Mouse (Mus musculus) heart, embryonic 14.5 days (tissue): ENCODE measurements at regions not wholly inside any gene's neighbourhood (a gene's known extent, or its start where the extent isn't known, plus 50 kb on each side); places are given as distances from the start of the nearest gene placed in this dataset.

ENCODE experiments used
- ATAC-seq: fragments of 200-750 bp; cut with Nextera tagmentation; 2 replicates; pipeline ENCODE4 v1.8.0; 2017; ENCODE audit warnings: low read depth, moderate TSS enrichment; ENCODE audit not compliant: insufficient number of reproducible peaks, insufficient read depth, low FRiP score
- H3K27ac ChIP-seq, 2 experiments: fragments of 200-500 bp in 1 of 2; fragments of 300-500 bp in 1 of 2; sonication (generic) in 1 of 2; replicated peaks in 1 of 2; 2 replicates each; pipeline ENCODE4 v1.5.1; 2012 to 2014; ENCODE audit warnings: low read depth in 2 of 2, low read length in 2 of 2, control low read depth in 1 of 2, mild to moderate bottlenecking in 1 of 2, mixed read lengths in 1 of 2; ENCODE audit not compliant: control insufficient read depth in 1 of 2, insufficient read depth in 1 of 2
- H3K27me3 ChIP-seq: fragments of 300-500 bp; sonication (generic); 2 replicates; pipeline ENCODE4 v1.6.1; 2014; ENCODE audit warnings: mild to moderate bottlenecking, low read length, control low read depth; ENCODE audit not compliant: control insufficient read depth, insufficient read depth
- H3K36me3 ChIP-seq: fragments of 300-500 bp; sonication (generic); 2 replicates; pipeline ENCODE4 v1.6.1; 2014; ENCODE audit warnings: mild to moderate bottlenecking, control low read depth, low read length, mixed read lengths; ENCODE audit not compliant: control insufficient read depth, insufficient read depth
- H3K4me1 ChIP-seq, 2 experiments: fragments of 200-500 bp in 1 of 2; fragments of 300-500 bp in 1 of 2; sonication (generic) in 1 of 2; 2 replicates each; pipeline ENCODE4 v1.6.1; 2012 to 2014; ENCODE audit warnings: low read length in 2 of 2, control low read depth in 1 of 2, mixed read lengths in 1 of 2; ENCODE audit not compliant: control insufficient read depth in 2 of 2, insufficient read depth in 2 of 2
- H3K4me2 ChIP-seq: fragments of 300-500 bp; sonication (generic); 2 replicates; pipeline ENCODE4 v1.6.1; 2014; ENCODE audit warnings: mild to moderate bottlenecking, low read length
- H3K4me3 ChIP-seq, 2 experiments: fragments of 200-500 bp in 1 of 2; fragments of 300-500 bp in 1 of 2; sonication (generic) in 1 of 2; 2 replicates each; pipeline ENCODE4 v1.5.1; 2012 to 2014; ENCODE audit warnings: low read length in 2 of 2, mild to moderate bottlenecking in 2 of 2, control low read depth in 1 of 2, low read depth in 1 of 2, moderate library complexity in 1 of 2; ENCODE audit not compliant: control insufficient read depth in 1 of 2, insufficient read depth in 1 of 2
- H3K9ac ChIP-seq: fragments of 300-500 bp; sonication (generic); 2 replicates; pipeline ENCODE4 v1.6.1; 2014; ENCODE audit warnings: mild to moderate bottlenecking, low read length
- H3K9me3 ChIP-seq: fragments of 300-500 bp; sonication (generic); 2 replicates; pipeline ENCODE4 v1.6.1; 2016; ENCODE audit warnings: low read length, control low read depth; ENCODE audit not compliant: control insufficient read depth
- WGBS: fragments of 180-500 bp; shearing (Covaris S2); extraction: QIAGEN DNeasy Blood & Tissue Kit; methylation state at CpG from one replicate; pipeline ENCODE4 v1.1.7; 2014; 5-methylcytosine and 5-hydroxymethylcytosine counted together

DNA sequence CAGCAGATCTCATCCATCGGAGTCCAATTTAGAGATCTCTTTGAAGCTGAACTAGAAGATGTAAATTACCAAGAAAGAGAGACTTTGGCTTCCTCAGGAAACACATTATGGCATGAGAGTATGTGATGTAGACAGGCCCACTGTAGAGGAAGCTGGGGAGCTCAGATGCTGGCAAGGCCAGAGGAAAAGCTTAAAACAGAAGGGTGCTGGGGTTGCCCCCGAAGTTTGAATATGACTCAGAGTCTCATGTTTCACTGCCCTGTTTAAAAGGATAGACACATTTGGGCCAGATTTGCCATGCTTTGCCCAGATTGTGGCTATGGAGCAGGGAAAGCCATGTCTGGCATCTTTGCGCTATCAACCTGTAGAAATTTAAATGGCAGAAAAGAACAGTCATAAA is 705.1 kb downstream of the 5730522E02Rik start:
- Histone ChIP-seq H3K36me3 (no peaks in the 10 kb centered on the region), H3K4me3 (no peak overlapping the region), H3K27ac (no peak overlapping the region), H3K9ac (no peak overlapping the region), H3K4me1 (no peaks in the 10 kb centered on the region), H3K4me2 (no peak overlapping the region), H3K9me3 (no peaks in the 10 kb centered on the region), H3K27me3 (no peaks in the 10 kb centered on the region)
- 83% methylated on average over 3 of the region's 3 CpGs for WGBS
- no peak for ATAC-seq

DNA sequence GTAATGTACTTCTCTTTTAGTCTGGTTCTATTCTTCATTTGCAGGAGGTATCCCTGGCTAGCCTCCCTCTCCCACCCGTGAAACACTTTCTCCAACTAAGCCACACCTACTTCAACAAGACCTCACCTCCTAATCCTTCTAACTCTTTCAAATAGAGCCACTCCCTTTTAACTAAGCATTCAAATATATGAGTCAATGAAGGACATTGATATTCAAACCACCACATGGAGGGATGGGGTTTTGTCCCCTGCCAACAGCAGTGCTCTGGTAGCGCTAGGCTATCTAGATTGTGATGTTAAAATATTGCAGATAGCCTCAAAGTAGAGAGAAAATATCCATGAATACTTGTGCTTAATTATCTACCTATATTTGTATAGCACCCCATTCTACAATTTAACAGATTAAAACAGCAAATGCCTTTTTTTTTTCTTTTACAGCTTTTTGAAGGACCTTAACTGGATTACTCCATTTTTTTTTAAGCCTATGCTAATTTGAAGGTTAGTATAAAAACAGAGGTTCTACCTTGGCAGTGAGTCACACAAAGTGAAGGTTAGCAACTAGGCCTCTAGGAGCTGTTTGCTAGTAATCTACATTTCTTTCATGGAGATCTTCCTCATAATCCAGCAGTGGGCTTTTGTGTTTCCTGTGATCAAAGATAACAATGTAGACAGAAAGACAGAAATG is 736.7 kb downstream of the 5730522E02Rik start:
- ATAC-seq: no peak
- WGBS: 44% methylated on average over 2 of the region's 2 CpGs
- no peaks in the 10 kb centered on the region for H3K9me3 ChIP-seq
- H3K9ac ChIP-seq: no peak overlapping the region
- no peaks in the 10 kb centered on the region for H3K4me1 ChIP-seq
- H3K36me3 ChIP-seq: no peaks in the 10 kb centered on the region
- H3K27me3 ChIP-seq: no peaks in the 10 kb centered on the region
- H3K4me3 ChIP-seq: no peak overlapping the region
- no peak overlapping the region for H3K27ac ChIP-seq
- H3K4me2 ChIP-seq: no peak overlapping the region

DNA sequence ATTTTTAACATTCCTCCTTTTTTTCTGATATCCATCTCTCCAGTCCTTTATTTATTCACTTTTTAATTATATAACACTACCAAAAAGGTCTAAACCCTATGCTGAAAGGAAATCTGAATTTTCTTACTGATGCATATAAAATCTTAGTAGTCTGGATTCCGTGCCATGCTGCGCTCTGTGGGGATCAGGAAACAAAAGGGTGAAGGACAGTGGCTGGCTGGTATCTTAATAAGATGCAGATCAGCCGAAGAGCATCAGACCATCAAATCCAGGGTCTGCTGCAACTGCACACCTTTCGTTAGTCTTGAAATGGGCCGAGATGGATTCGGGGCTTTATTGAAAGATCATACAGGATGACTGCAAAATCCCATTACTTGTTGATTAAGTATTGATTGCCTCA is 740.7 kb downstream of the 5730522E02Rik start:
- no peaks in the 10 kb centered on the region for H3K36me3 ChIP-seq
- no peaks in the 10 kb centered on the region for H3K4me1 ChIP-seq
- H3K27ac ChIP-seq: no peak overlapping the region
- H3K9me3 ChIP-seq: no peaks in the 10 kb centered on the region
- no peak overlapping the region for H3K4me2 ChIP-seq
- no peak overlapping the region for H3K9ac ChIP-seq
- no peak overlapping the region for H3K4me3 ChIP-seq
- ATAC-seq: no peak
- 80% methylated on average over 6 of the region's 6 CpGs for WGBS
- H3K27me3 ChIP-seq: no peaks in the 10 kb centered on the region

DNA sequence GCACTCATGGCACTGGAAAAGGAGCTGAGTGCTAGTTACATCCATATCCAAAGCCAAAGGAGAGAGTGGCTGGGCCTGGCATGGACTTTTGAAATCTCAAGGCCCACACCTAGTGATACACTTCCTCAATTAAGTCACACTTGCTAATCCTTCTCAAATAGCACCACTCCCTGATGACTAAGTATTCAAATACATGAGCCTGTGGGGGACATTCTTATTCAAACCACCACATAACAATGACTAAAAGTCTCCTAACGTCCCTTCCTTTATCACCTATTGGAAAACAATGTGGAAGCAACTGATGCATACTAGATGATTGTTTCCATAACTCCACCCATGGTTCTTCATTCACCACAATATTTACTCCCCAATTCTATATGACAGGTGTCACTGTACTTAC is 773.4 kb downstream of the 5730522E02Rik start:
- no peaks in the 10 kb centered on the region for H3K4me1 ChIP-seq
- H3K36me3 ChIP-seq: no peaks in the 10 kb centered on the region
- no peak overlapping the region for H3K27ac ChIP-seq
- no peak for ATAC-seq
- no peak overlapping the region for H3K4me3 ChIP-seq
- peaks cover 4% of the 10 kb centered on the region; the same call in 1 of the 2 replicates for H3K9me3 ChIP-seq
- no peak overlapping the region for H3K4me2 ChIP-seq
- 64% methylated on average over 1 of the region's 1 CpGs for WGBS
- H3K27me3 ChIP-seq: no peaks in the 10 kb centered on the region
- no peak overlapping the region for H3K9ac ChIP-seq

DNA sequence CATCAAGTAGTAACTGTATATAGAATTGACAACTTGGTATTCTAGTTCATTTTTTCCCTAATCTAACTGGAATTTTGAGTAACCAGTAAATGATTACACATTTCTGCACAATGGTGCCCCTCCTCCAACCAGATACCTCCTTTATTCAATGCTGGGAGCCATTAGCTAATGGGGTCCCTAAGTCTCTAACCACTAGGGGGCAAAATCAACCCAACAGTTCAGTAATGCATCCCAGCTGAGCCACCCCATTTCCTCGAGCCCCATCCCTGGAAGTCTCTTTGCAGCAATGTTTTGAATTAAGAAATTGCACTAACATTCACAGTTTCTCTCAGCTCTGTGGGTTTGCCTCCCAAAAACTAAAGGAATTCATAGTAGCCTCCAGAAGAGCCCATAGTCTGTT is 774.9 kb downstream of the 5730522E02Rik start:
- Histone ChIP-seq H3K27me3 (no peaks in the 10 kb centered on the region), H3K4me1 (no peaks in the 10 kb centered on the region), H3K9me3 (peaks cover 4% of the 10 kb centered on the region; the same call in 1 of the 2 replicates), H3K36me3 (no peaks in the 10 kb centered on the region), H3K9ac (no peak overlapping the region), H3K4me3 (no peak overlapping the region), H3K27ac (no peak overlapping the region), H3K4me2 (no peak overlapping the region)
- 39% methylated on average over 1 of the region's 1 CpGs for WGBS
- ATAC-seq: no peak

DNA sequence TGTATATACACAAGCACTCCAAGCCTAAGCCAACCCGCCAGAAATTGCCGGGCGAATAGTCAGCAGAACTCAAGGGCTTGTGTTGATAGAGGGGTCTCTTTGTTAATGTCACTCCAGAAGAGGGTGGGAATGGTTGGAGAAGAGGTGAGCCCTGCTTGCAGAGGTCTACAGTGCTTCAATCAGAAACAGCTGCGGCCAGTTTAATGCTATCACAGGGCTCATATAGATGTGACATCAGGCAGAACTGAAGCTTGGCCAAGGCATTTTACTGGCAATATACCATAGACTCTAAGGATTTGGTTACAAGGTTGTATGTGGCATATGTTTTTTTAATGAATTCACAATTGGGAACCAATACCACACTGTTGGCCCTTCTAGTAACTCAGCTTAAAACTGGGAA is 787.4 kb downstream of the 5730522E02Rik start:
- Histone ChIP-seq H3K9ac (no peak overlapping the region), H3K36me3 (no peaks in the 10 kb centered on the region), H3K4me2 (no peak overlapping the region), H3K4me1 (no peaks in the 10 kb centered on the region), H3K27ac (no peak overlapping the region), H3K9me3 (no peaks in the 10 kb centered on the region), H3K27me3 (no peaks in the 10 kb centered on the region), H3K4me3 (no peak overlapping the region)
- 76% methylated on average over 4 of the region's 4 CpGs for WGBS
- ATAC-seq: no peak

DNA sequence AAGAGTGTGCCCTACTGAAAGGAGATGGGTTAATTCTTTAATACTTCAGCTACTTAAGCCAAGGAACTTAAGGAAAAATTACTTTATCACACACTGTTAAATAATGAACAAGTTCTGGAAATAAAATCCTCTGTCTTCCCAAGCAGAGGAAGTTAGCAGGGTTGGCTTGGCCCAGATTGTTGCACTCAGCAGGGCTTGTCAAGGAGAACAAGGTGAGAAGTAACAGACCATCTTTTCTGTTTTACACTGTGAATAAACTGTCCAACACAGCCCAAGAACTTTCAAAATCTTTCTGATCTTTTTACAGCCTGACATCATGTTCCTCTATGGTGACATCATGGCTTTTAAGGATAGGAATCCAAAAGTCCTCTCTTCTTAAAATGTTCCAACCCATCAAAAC is 789.1 kb downstream of the 5730522E02Rik start:
- H3K4me1 ChIP-seq: no peaks in the 10 kb centered on the region

DNA sequence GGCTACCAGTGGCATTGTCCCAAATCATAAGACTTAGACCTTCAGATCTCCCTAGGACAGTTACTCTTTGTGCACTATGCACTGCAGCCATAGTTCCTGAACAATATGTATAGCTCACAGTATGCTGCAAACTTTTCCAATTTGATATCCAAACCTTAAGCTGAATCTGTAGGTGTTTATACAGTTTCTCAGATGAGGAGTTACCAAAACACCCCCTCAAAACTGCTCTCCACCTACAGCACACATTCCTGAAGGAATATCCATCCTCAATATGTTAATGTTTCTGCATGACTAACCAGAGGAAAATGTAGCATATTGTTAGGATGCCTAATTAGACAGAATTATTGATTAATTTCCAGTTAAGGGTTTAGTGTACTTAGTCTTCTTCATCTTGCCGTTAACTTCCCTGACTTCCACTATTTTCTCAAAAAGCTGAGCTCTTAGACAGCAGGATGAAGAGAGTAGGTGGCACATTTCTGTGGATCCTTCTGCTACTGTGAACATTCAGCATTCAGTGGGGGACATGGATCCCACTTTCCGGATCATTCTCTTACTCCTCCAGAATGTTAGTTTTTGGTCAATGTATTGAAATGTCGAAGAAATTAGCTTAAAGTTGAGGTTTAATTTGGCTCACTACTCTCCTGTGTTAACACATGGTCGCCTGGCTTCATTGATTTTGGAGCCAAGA is 800.0 kb downstream of the 5730522E02Rik start:
- no peaks in the 10 kb centered on the region for H3K36me3 ChIP-seq
- 74% methylated on average over 4 of the region's 4 CpGs for WGBS
- no peaks in the 10 kb centered on the region for H3K4me1 ChIP-seq
- H3K9me3 ChIP-seq: no peaks in the 10 kb centered on the region
- no peak overlapping the region for H3K27ac ChIP-seq
- H3K4me3 ChIP-seq: no peak overlapping the region
- no peaks in the 10 kb centered on the region for H3K27me3 ChIP-seq
- no peak for ATAC-seq
- H3K9ac ChIP-seq: no peak overlapping the region
- no peak overlapping the region for H3K4me2 ChIP-seq

More for the DNA sequence above, 789.1 kb downstream of the 5730522E02Rik start:
- Histone ChIP-seq H3K4me3 (no peak overlapping the region), H3K27me3 (no peaks in the 10 kb centered on the region), H3K4me2 (no peak overlapping the region), H3K9me3 (no peaks in the 10 kb centered on the region), H3K36me3 (no peaks in the 10 kb centered on the region), H3K9ac (no peak overlapping the region), H3K27ac (no peak overlapping the region)
- no peak for ATAC-seq
